Mouse (Mus musculus): ENCODE results near the gene Ebi3. TPM values are rescaled to one million over a fixed set of nuclear protein-coding genes. Genes with fewer than 3 reads are reported as not detected.
A peak's percentile ranks its signal among the peaks of the same experiment; 100 is the strongest.

Gene Ebi3
- total and polyA plus RNA-seq, 3 experiments = 0.34 to 4.1 (median 0.91) TPM

- TF ChIP-seq CTCF (IDR thresholded peaks at IDR 0.05) = no peak
- no peak for TF ChIP-seq EP300 (IDR thresholded peaks at IDR 0.05; ENCODE audit: insufficient read depth, low read depth, low read length)
- no peak for TF ChIP-seq POLR2A (IDR thresholded peaks at IDR 0.05; ENCODE audit: insufficient read depth, low read depth, low read length)
- Histone ChIP-seq H3K4me3 (no peak overlapping the region), H3K9ac (ENCODE audit: low read depth, low read length) (no peak overlapping the region)
These were observed 19.0 kb downstream of the Ebi3 start for GRCm38 (mm10) chr17:55971453-55971852.

GRCm38 (mm10) chr17:55976255-55976862 lies 23.9 kb downstream of the Ebi3 start:
- 17% methylated on average over 13 of the region's 13 CpGs for WGBS
- TF ChIP-seq POLR2A (IDR thresholded peaks at IDR 0.05; ENCODE audit: insufficient read depth, low read depth, low read length) (no peak), EP300 (IDR thresholded peaks at IDR 0.05; ENCODE audit: insufficient read depth, low read depth, low read length) (peak; percentile 15; the same call in 1 of the 2 replicates), CTCF (IDR thresholded peaks at IDR 0.05) (peak; percentile 99; the same call in 1 of the 2 replicates)
- Histone ChIP-seq H3K27me3 (ENCODE audit: control insufficient read depth, insufficient read depth, low read length) (no peaks in the 10 kb centered on the region), H3K4me1 (ENCODE audit: control insufficient read depth, insufficient read depth, low read length) (no peaks in the 10 kb centered on the region), H3K4me3 (no peak overlapping the region), H3K9ac (ENCODE audit: low read depth, low read length) (no peak overlapping the region), H3K27ac (no peak overlapping the region), H3K36me3 (ENCODE audit: control insufficient read depth, insufficient read depth, low read length) (no peaks in the 10 kb centered on the region), H3K79me2 (replicated peaks; ENCODE audit: control insufficient read depth, insufficient read depth, low read length) (no peaks in the 10 kb centered on the region)
- DNase-seq = peak; percentile 75 to 85
- intact Hi-C loops (cut with DNase I) = loop anchor here (1.0 kb wide), 1 partner anchor 34 kb away; no protein-coding TSS in a partner anchor

More at GRCm38 (mm10) chr17:55971453-55971852, 19.0 kb downstream of the Ebi3 start:
- 48% methylated on average over 22 of the region's 22 CpGs for WGBS
- intact Hi-C loops (cut with DNase I) = no loop called here
- peaks cover 2% of the 10 kb centered on the region; the same call in 1 of the 2 replicates for H3K27me3 ChIP-seq (ENCODE audit: control insufficient read depth, insufficient read depth, low read length)
- DNase-seq = no peak
- H3K36me3 ChIP-seq (ENCODE audit: control insufficient read depth, insufficient read depth, low read length) = no peaks in the 10 kb centered on the region
- H3K4me1 ChIP-seq (ENCODE audit: control insufficient read depth, insufficient read depth, low read length) = peaks cover 2% of the 10 kb centered on the region
- no peaks in the 10 kb centered on the region for H3K79me2 ChIP-seq (replicated peaks; ENCODE audit: control insufficient read depth, insufficient read depth, low read length)
- H3K27ac ChIP-seq = no peak overlapping the region

DNA sequence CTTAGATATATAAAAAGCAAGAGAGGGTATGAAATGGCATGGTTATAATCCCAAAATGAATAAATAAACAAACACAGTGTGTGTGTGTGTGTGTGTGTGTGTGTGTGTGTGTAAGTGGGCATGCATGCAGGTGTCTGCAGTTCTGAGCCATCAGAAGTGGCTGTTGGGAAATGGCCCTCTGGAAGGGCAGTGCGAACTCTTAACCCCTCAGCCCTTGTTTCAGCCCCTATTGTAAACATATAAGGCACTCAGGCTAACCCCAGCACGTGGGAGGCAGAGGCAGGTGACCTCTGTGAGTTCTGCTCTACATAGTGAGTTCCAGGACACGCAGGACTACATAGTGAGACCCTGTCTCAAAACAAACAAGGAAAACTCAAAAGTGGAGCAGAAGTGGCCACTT lies 24.9 kb downstream of the Ebi3 start:
- no peak for DNase-seq
- Histone ChIP-seq H3K27me3 (ENCODE audit: control insufficient read depth, insufficient read depth, low read length) (no peaks in the 10 kb centered on the region), H3K36me3 (ENCODE audit: control insufficient read depth, insufficient read depth, low read length) (no peaks in the 10 kb centered on the region), H3K4me1 (ENCODE audit: control insufficient read depth, insufficient read depth, low read length) (no peaks in the 10 kb centered on the region), H3K27ac (no peak overlapping the region), H3K79me2 (replicated peaks; ENCODE audit: control insufficient read depth, insufficient read depth, low read length) (no peaks in the 10 kb centered on the region), H3K4me3 (no peak overlapping the region), H3K9ac (ENCODE audit: low read depth, low read length) (no peak overlapping the region)
- 71% methylated on average over 3 of the region's 3 CpGs for WGBS
- intact Hi-C loops (cut with DNase I) = no loop called here
- TF ChIP-seq EP300 (IDR thresholded peaks at IDR 0.05; ENCODE audit: insufficient read depth, low read depth, low read length) (no peak), CTCF (IDR thresholded peaks at IDR 0.05) (no peak), POLR2A (IDR thresholded peaks at IDR 0.05; ENCODE audit: insufficient read depth, low read depth, low read length) (no peak)

- Histone ChIP-seq H3K27me3 (ENCODE audit: control insufficient read depth, insufficient read depth, low read length) (peaks cover 5% of the 10 kb centered on the region), H3K4me3 (no peak within 1 kb of the TSS), H3K9ac (ENCODE audit: low read depth, low read length) (no peak within 1 kb of the TSS), H3K27ac (no peak within 1 kb of the TSS), H3K36me3 (ENCODE audit: control insufficient read depth, insufficient read depth, low read length) (no peaks in the 10 kb centered on the region), H3K4me1 (ENCODE audit: control insufficient read depth, insufficient read depth, low read length) (no peaks in the 10 kb centered on the region), H3K79me2 (replicated peaks; ENCODE audit: control insufficient read depth, insufficient read depth, low read length) (no peaks in the 10 kb centered on the region)
- TF ChIP-seq CTCF (IDR thresholded peaks at IDR 0.05) (no peak), POLR2A (IDR thresholded peaks at IDR 0.05; ENCODE audit: insufficient read depth, low read depth, low read length) (no peak), EP300 (IDR thresholded peaks at IDR 0.05; ENCODE audit: insufficient read depth, low read depth, low read length) (no peak)
- 11% methylated on average over 34 of the region's 35 CpGs for WGBS
- intact Hi-C loops (cut with DNase I) = no loop called here
- DNase-seq = no peak
These were observed 33.9 kb downstream of the Ebi3 start, which contains the start of gene Fsd1 for GRCm38 (mm10) chr17:55986030-55986961. TSS of gene Fsd1 (plus strand) at chr17:55986509.

GRCm38 (mm10) chr17:55990278-55990898 lies 37.9 kb downstream of the Ebi3 start:
- H3K36me3 ChIP-seq (ENCODE audit: control insufficient read depth, insufficient read depth, low read length) = no peaks in the 10 kb centered on the region
- H3K4me1 ChIP-seq (ENCODE audit: control insufficient read depth, insufficient read depth, low read length) = no peaks in the 10 kb centered on the region
- WGBS = 74% methylated on average over 8 of the region's 8 CpGs
- no peak overlapping the region for H3K4me3 ChIP-seq
- intact Hi-C loops (cut with DNase I) = no loop called here
- no peak for DNase-seq
- H3K9ac ChIP-seq (ENCODE audit: low read depth, low read length) = no peak overlapping the region
- no peaks in the 10 kb centered on the region for H3K79me2 ChIP-seq (replicated peaks; ENCODE audit: control insufficient read depth, insufficient read depth, low read length)
- no peak overlapping the region for H3K27ac ChIP-seq
- TF ChIP-seq EP300 (IDR thresholded peaks at IDR 0.05; ENCODE audit: insufficient read depth, low read depth, low read length) = no peak
- TF ChIP-seq POLR2A (IDR thresholded peaks at IDR 0.05; ENCODE audit: insufficient read depth, low read depth, low read length) = no peak
- TF ChIP-seq CTCF (IDR thresholded peaks at IDR 0.05) = no peak
- peaks cover 5% of the 10 kb centered on the region for H3K27me3 ChIP-seq (ENCODE audit: control insufficient read depth, insufficient read depth, low read length)

Measured in heart, adult 2 months (tissue).